ENCODE assay signal across 8 mouse cellular contexts in genomic region chr17:51831702-51832420, GRCm38 (mm10). TPM values are rescaled to one million over a fixed set of nuclear protein-coding genes. Genes with fewer than 3 reads are reported as not detected.
DNase-seq lines count a peak whose midpoint lies in the region; ATAC-seq and TF ChIP-seq lines count a peak whose summit lies in the region.

No protein-coding gene starts in this region.

- no peaks in the 10 kb centered on the region for H3K36me3 ChIP-seq in heart, adult 2 months (ENCODE audit: control insufficient read depth, insufficient read depth, low read length)
- no peaks in the 10 kb centered on the region for H3K36me3 ChIP-seq in E14TG2a.4 (ENCODE audit: insufficient read depth, low read length)
- H3K36me3 ChIP-seq in neural tube, embryonic 14.5 days (ENCODE audit: control insufficient read depth, insufficient read depth, low read length) = no peaks in the 10 kb centered on the region

- H3K79me2 ChIP-seq in heart, adult 2 months (replicated peaks; ENCODE audit: control insufficient read depth, insufficient read depth, low read length) = no peaks in the 10 kb centered on the region

- H3K27ac ChIP-seq in heart, adult 2 months = no peak overlapping the region
- H3K27ac ChIP-seq in neural tube, embryonic 14.5 days (ENCODE audit: low read depth, low read length) = no peak overlapping the region

- peak in 1 of 2 experiments; percentile 35 for DNase-seq in heart, adult 2 months
- DNase-seq in heart, postnatal 14 days = no peak
- peak; percentile 19 to 41 for DNase-seq in heart, postnatal 10 days
- peak; percentile 3 for DNase-seq in liver

- no peak for TF ChIP-seq EP300 in heart, adult 2 months (IDR thresholded peaks at IDR 0.05; ENCODE audit: insufficient read depth, low read depth, low read length)

- peak overlapping the region; percentile 62 for H3K4me3 ChIP-seq in heart, adult 2 months
- H3K4me3 ChIP-seq in E14TG2a.4 (replicated peaks; ENCODE audit: low read length) = peak overlapping the region; percentile 83
- H3K4me3 ChIP-seq in neural tube, embryonic 14.5 days (ENCODE audit: low read depth, low read length) = peak overlapping the region; percentile 77

- H3K9ac ChIP-seq in heart, adult 2 months (ENCODE audit: low read depth, low read length) = peak overlapping the region; percentile 72
- peak overlapping the region; percentile 72 for H3K9ac ChIP-seq in neural tube, embryonic 14.5 days (replicated peaks; ENCODE audit: low read depth, low read length)

- peak overlapping the region; percentile 99 for H3K4me2 ChIP-seq in neural tube, embryonic 14.5 days (ENCODE audit: low read depth, low read length)

- no peak for TF ChIP-seq POLR2A in heart, adult 2 months (IDR thresholded peaks at IDR 0.05; ENCODE audit: insufficient read depth, low read depth, low read length)

- peak; percentile 30 for ATAC-seq in common myeloid progenitor, adult 5-6 weeks (replicated peaks; ENCODE audit: low read depth, poor library complexity, severe bottlenecking)
- ATAC-seq in neural tube, embryonic 14.5 days (ENCODE audit: low read depth) = peak; percentile 33; the same call in 1 of the 2 replicates
- no peak for ATAC-seq in erythroid progenitor cell, adult 5-6 weeks (replicated peaks; ENCODE audit: low FRiP score, poor library complexity, severe bottlenecking)

- intact Hi-C loops in heart, adult 2 months (cut with DNase I) = loop anchor here (2.0 to 5.0 kb wide), 2 partner anchors 21 to 1020 kb away; no protein-coding TSS in a partner anchor
- intact Hi-C loops in heart, postnatal 14 days (cut with DNase I) = loop anchor here (2.0 kb wide), 1 partner anchor 17 kb away; no protein-coding TSS in a partner anchor
- intact Hi-C loops in heart, postnatal 10 days (cut with DNase I) = loop anchor here (1.0 kb wide), 1 partner anchor 21 kb away; no protein-coding TSS in a partner anchor

- peaks cover 19% of the 10 kb centered on the region for H3K27me3 ChIP-seq in heart, adult 2 months (ENCODE audit: control insufficient read depth, insufficient read depth, low read length)
- H3K27me3 ChIP-seq in E14TG2a.4 (ENCODE audit: insufficient read depth, low read length) = peaks cover 50% of the 10 kb centered on the region
- H3K27me3 ChIP-seq in neural tube, embryonic 14.5 days (ENCODE audit: control insufficient read depth, insufficient read depth, low read length) = peaks cover 10% of the 10 kb centered on the region

- H3K4me1 ChIP-seq in heart, adult 2 months (ENCODE audit: control insufficient read depth, insufficient read depth, low read length) = no peaks in the 10 kb centered on the region
- H3K4me1 ChIP-seq in E14TG2a.4 (replicated peaks; ENCODE audit: low read depth, low read length) = peaks cover 49% of the 10 kb centered on the region
- peaks cover 11% of the 10 kb centered on the region for H3K4me1 ChIP-seq in neural tube, embryonic 14.5 days (ENCODE audit: control insufficient read depth, insufficient read depth, low read length)

- no peak for TF ChIP-seq CTCF in heart, adult 2 months (IDR thresholded peaks at IDR 0.05)
- no peak for TF ChIP-seq CTCF in E14TG2a.4 (conservative IDR thresholded peaks at IDR 0.05; ENCODE audit: low read length)

- WGBS in heart, adult 2 months = 1% methylated on average over 57 of the region's 57 CpGs
- WGBS in neural tube, embryonic 14.5 days = under 1% methylated on average over 57 of the region's 57 CpGs

- H3K9me3 ChIP-seq in E14TG2a.4 (ENCODE audit: low read length) = no peaks in the 10 kb centered on the region
- H3K9me3 ChIP-seq in neural tube, embryonic 14.5 days (ENCODE audit: control insufficient read depth, low read length) = no peaks in the 10 kb centered on the region

RNA-seq across cellular contexts. Expression of gene Satb1, which starts 1.2 kb away (rescaled TPM):
- 10 to 100 TPM; 20.1 to 25.4 TPM for total RNA-seq in heart, adult 2 months (2021)
- polyA plus RNA-seq in heart, adult 2 months (2012; rRNA removed) = 10.9 and 18.4 TPM in 2 replicates
- total RNA-seq in heart, postnatal 14 days (2021) = 10 to 100 TPM; 27.1 to 63.8 TPM
- total RNA-seq in common myeloid progenitor, adult 5-6 weeks (2017) = 37.1 and 59.0 TPM in 2 replicates
- total RNA-seq in heart, postnatal 10 days (2021) = 10 to 100 TPM; 28.9 to 35.1 TPM
- polyA plus RNA-seq in neural tube, embryonic 14.5 days (2014; fragmentation: Nextera tagmentation; extraction: Ambion mirVana) = 56.7 and 60.5 TPM in 2 replicates
- total RNA-seq in erythroid progenitor cell, adult 5-6 weeks (2015; ENCODE audit: low replicate concordance) = 15.9 and 24.3 TPM in 2 replicates
- 4.2 and 5.6 TPM in 2 replicates for total RNA-seq in erythroid progenitor cell, adult 5-6 weeks (2017; ENCODE audit: low replicate concordance)

Comparison
In these comparisons a context has a peak if more than half of its experiments do, and no peak if none do; other contexts are left out.
1. DNase-seq: peak in heart, postnatal 10 days (2 of 2) and liver (single experiment); none in heart, postnatal 14 days (0 of 2).
2. Peak in every context shown above with its lines, with median percentiles within 50 percentile points of each other: H3K4me3 ChIP-seq.